Mouse (Mus musculus) CH12.LX (cell line): ENCODE data around the gene Cda. TPM values are rescaled to one million over a fixed set of nuclear protein-coding genes. Genes with fewer than 3 reads are reported as not detected.

ENCODE experiments used
- DNase-seq: peaks from one replicate; pipeline ENCODE4 v3.0.0-alpha.2; 2013; ENCODE audit errors: extremely low read depth
- H3K27ac ChIP-seq: 2 replicates; pipeline ENCODE4 v1.5.1; 2012; ENCODE audit warnings: low read depth, mild to moderate bottlenecking, control low read depth, moderate library complexity; ENCODE audit not compliant: insufficient read depth
- H3K27me3 ChIP-seq: replicated peaks from 2 replicates; pipeline ENCODE3; 2012; ENCODE audit warnings: inconsistent platforms
- H3K36me3 ChIP-seq, 2 experiments: replicated peaks in 1 of 2; 2 replicates each; pipeline versions ENCODE3 to v1.6.1; 2012; ENCODE audit warnings: inconsistent platforms in 1 of 2, low read length in 1 of 2, mild to moderate bottlenecking in 1 of 2, mixed read lengths in 1 of 2, moderate library complexity in 1 of 2; ENCODE audit not compliant: control insufficient read depth in 1 of 2, insufficient read depth in 1 of 2
- H3K4me1 ChIP-seq, 2 experiments: 2 replicates each; pipeline ENCODE4 v1.6.1; 2012; ENCODE audit warnings: inconsistent platforms in 1 of 2, moderate library complexity in 1 of 2; ENCODE audit not compliant: insufficient read depth in 2 of 2, control insufficient read depth in 1 of 2
- H3K4me2 ChIP-seq: 2 replicates; pipeline ENCODE4 v1.6.1; 2012; ENCODE audit warnings: low read depth, mild to moderate bottlenecking, control low read depth; ENCODE audit not compliant: poor library complexity, insufficient read depth, severe bottlenecking
- H3K4me3 ChIP-seq, 3 experiments: fragments of 150-350 bp in 1 of 3; sonication (generic) in 1 of 3; replicated peaks in 1 of 3; 2 replicates each; pipeline versions ENCODE3 to v1.5.1; 2011 to 2012; ENCODE audit warnings: low read depth in 2 of 3, low read length in 2 of 3, mild to moderate bottlenecking in 2 of 3, moderate library complexity in 2 of 3, control low read depth in 1 of 3, improper control_type of control experiment in 1 of 3, inconsistent platforms in 1 of 3, mixed read lengths in 1 of 3; ENCODE audit not compliant: poor library complexity in 1 of 3
- H3K79me2 ChIP-seq: replicated peaks from 2 replicates; pipeline ENCODE4 v1.6.1; 2012; ENCODE audit warnings: mild to moderate bottlenecking, moderate library complexity; ENCODE audit not compliant: control insufficient read depth, poor library complexity, insufficient read depth, severe bottlenecking; ENCODE audit errors: extremely low read depth
- H3K9ac ChIP-seq: 2 replicates; pipeline ENCODE4 v1.6.1; 2012; ENCODE audit warnings: low read depth, mild to moderate bottlenecking, control low read depth, moderate library complexity; ENCODE audit not compliant: insufficient read depth
- H3K9me3 ChIP-seq: replicated peaks from 2 replicates; pipeline ENCODE3; 2012; ENCODE audit warnings: low read length, inconsistent platforms, mixed read lengths
- CHD2 ChIP-seq: IDR thresholded peaks from 2 replicates; pipeline ENCODE4 v1.6.1; 2011; ENCODE audit warnings: low read length, improper control_type of control experiment
- E2F4 ChIP-seq: IDR thresholded peaks from 2 replicates; pipeline ENCODE4 v1.6.1; 2011; ENCODE audit warnings: low read depth, low read length, improper control_type of control experiment; ENCODE audit not compliant: insufficient replicate concordance
- EP300 ChIP-seq: IDR thresholded peaks from 2 replicates; pipeline ENCODE4 v1.6.1; 2011; ENCODE audit warnings: low read length, improper control_type of control experiment
- HCFC1 ChIP-seq: IDR thresholded peaks from 2 replicates; pipeline ENCODE4 v1.6.1; 2012; ENCODE audit warnings: low read depth, mild to moderate bottlenecking, inconsistent platforms, low read length, improper control_type of control experiment
- IRF4 ChIP-seq: IDR thresholded peaks from 2 replicates; pipeline ENCODE4 v1.6.1; 2014; ENCODE audit warnings: low read depth, mild to moderate bottlenecking, inconsistent platforms, low read length, improper control_type of control experiment
- JUND ChIP-seq: conservative IDR thresholded peaks from 2 replicates; pipeline ENCODE4 v1.6.1; 2011; ENCODE audit warnings: low read depth, low read length, improper control_type of control experiment
- KAT2A ChIP-seq: IDR thresholded peaks from 2 replicates; pipeline ENCODE4 v1.6.1; 2012; ENCODE audit warnings: low read length, improper control_type of control experiment, inconsistent platforms; ENCODE audit not compliant: insufficient replicate concordance
- MAFK ChIP-seq: IDR thresholded peaks from 2 replicates; pipeline ENCODE4 v1.6.1; 2011; ENCODE audit warnings: low read length, improper control_type of control experiment; ENCODE audit not compliant: insufficient replicate concordance
- MEF2A ChIP-seq: IDR thresholded peaks from 2 replicates; pipeline ENCODE4 v1.6.1; 2014; ENCODE audit warnings: low read depth, mild to moderate bottlenecking, inconsistent platforms, low read length, improper control_type of control experiment, borderline replicate concordance
- NELFE ChIP-seq: IDR thresholded peaks from 2 replicates; pipeline ENCODE4 v1.6.1; 2011; ENCODE audit warnings: low read depth, low read length, improper control_type of control experiment
- NRF1 ChIP-seq: IDR thresholded peaks from 2 replicates; pipeline ENCODE4 v1.6.1; 2014; ENCODE audit warnings: low read depth, mild to moderate bottlenecking, inconsistent platforms, low read length, improper control_type of control experiment, moderate library complexity
- POLR2AphosphoS2 ChIP-seq: IDR thresholded peaks from 2 replicates; pipeline ENCODE4 v1.6.1; 2011; ENCODE audit warnings: low read depth, low read length, improper control_type of control experiment
- SIN3A ChIP-seq: IDR thresholded peaks from 2 replicates; pipeline ENCODE4 v1.6.1; 2012; ENCODE audit warnings: low read length, improper control_type of control experiment, inconsistent platforms
- SMC3 ChIP-seq: IDR thresholded peaks from 2 replicates; pipeline ENCODE4 v1.6.1; 2011; ENCODE audit warnings: low read depth, low read length, improper control_type of control experiment
- TBP ChIP-seq: conservative IDR thresholded peaks from 2 replicates; pipeline ENCODE4 v1.6.1; 2011; ENCODE audit warnings: low read depth, low read length, improper control_type of control experiment
- TCF12 ChIP-seq: IDR thresholded peaks from 2 replicates; pipeline ENCODE4 v1.6.1; 2014; ENCODE audit warnings: low read depth, mild to moderate bottlenecking, inconsistent platforms, low read length, improper control_type of control experiment
- USF1 ChIP-seq: IDR thresholded peaks from 2 replicates; pipeline ENCODE4 v1.6.1; 2014; ENCODE audit warnings: low read depth, mild to moderate bottlenecking, inconsistent platforms, low read length, improper control_type of control experiment
- ZC3H11A ChIP-seq: IDR thresholded peaks from 2 replicates; pipeline ENCODE4 v1.6.1; 2012; ENCODE audit warnings: low read depth, mild to moderate bottlenecking, inconsistent platforms, low read length, improper control_type of control experiment
- ZMIZ1 ChIP-seq: IDR thresholded peaks from 2 replicates; pipeline ENCODE4 v1.6.1; 2012; ENCODE audit warnings: low read depth, mild to moderate bottlenecking, inconsistent platforms, low read length, improper control_type of control experiment
- dilution Hi-C: fragments of 300-500 bp; cut with MboI; formaldehyde crosslinking; loops from 2 replicates; pipeline ENCODE4 v1.14.3; 2020; ENCODE audit warnings: low sequenced_read_pairs; ENCODE audit not compliant: extremely low pct_unique_long_range_greater_than_20kb, extremely low pct_ligation_motif_present
- in situ Hi-C: fragments of 300-500 bp; cut with MboI; formaldehyde crosslinking; loops from 3 replicates; pipeline ENCODE4 v1.14.3; 2019; ENCODE audit warnings: low sequenced_read_pairs, low pct_ligation_motif_present, low pct_unique_long_range_greater_than_20kb, mixed read lengths
- polyA plus RNA-seq: library from polyadenylated mRNA; unstranded; fragments of >175 nt; gene quantifications from 2 replicates; pipeline ENCODE4 v1.2.1, GENCODE M21; 2012; ENCODE audit warnings: low read depth; ENCODE audit not compliant: insufficient read length
- total RNA-seq, 2 experiments: library from RNA; depleted of rRNA; stranded (reverse); fragments of 300-350 nt in 1 of 2; fragments of >200 nt in 1 of 2; gene quantifications; 2 replicates each; pipeline ENCODE4 v1.2.3; 2012 to 2014

Gene Cda
- total and polyA plus RNA-seq, 3 experiments = not detected

DNA sequence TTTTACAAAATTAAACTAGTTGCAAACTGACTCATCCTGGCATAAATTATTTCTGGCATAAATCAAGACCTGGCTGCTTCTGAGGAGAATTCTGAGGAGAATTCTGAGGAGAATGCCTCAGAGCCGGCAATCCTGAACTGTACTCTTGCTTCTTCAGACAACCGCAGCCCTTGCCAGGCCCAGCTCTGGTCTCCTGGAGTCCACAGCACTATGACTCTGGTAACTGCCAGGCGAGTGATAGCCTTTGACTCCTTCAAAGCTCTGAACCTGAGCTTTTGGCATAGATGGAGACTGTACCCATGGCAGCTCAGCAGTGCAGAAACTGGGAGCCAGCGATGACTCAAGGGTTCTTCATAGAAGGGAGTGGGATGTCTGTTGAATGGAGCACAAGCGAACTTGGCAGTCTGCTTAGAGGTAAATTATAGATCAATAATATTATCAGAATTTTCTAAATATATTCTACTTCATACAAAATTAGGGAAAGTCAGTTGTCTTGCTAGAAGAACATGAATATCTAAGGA lies 3.3 kb upstream of the Cda start:
- Histone ChIP-seq H3K9me3 (peaks cover 13% of the 10 kb centered on the region), H3K27ac (no peak overlapping the region), H3K4me1 (peaks cover 0 to 4% of the 10 kb centered on the region in 2 experiments; a peak in 1 of 4 replicates), H3K79me2 (no peaks in the 10 kb centered on the region), H3K9ac (no peak overlapping the region), H3K4me3 (no peak overlapping the region), H3K36me3 (no peaks in the 10 kb centered on the region), H3K4me2 (no peak overlapping the region), H3K27me3 (peaks cover 76% of the 10 kb centered on the region)
- DNase-seq = no peak
- in situ Hi-C loops (loop anchor here (10.0 kb wide), 1 partner anchor 46 kb away; the partner anchor contains the start of gene Pink1), dilution Hi-C loops (no loop called here)
- TF ChIP-seq IRF4 (no peak), JUND (no peak), TCF12 (no peak), NRF1 (no peak)

DNA sequence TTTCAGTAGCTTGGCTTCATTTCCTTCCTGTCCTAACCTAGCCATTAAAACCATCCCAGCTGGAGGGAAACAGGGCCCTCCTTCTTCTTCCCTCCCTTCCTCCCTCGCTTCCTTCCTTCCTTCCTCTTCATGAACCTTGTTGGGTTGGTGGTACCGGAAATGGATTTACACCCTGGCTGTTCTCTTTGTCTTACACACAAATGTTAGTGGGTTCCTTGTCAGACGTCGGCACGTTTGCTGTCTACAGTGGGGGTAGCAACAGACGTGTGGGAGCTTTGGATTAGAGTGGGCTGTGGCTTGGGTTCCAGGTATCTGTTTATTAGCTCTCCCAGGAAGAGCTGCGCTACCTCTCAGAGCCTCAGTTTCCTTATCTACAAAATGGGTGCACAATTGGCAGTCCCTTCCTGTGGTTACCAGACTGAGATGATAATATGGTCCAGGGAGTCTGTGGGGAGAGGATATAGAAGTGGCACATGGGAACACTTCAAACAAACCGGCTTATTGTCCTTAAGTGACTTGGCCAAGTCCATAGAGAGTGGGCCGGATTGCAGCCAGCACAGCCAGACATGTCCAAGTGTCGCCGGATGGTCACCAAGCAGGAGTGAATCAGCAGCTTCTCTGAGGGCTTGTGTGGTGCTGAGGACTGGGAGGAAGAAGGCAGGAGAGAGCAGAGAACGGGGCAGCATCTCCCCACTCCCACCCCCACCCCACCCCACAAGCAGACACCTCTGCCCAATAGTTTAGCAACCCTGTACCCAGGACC lies 887 bp upstream of the Cda start:
- in situ Hi-C loops = no loop called here
- Histone ChIP-seq H3K27me3 (peaks cover 80% of the 10 kb centered on the region), H3K36me3 (no peaks in the 10 kb centered on the region), H3K79me2 (no peaks in the 10 kb centered on the region), H3K9me3 (peaks cover 12% of the 10 kb centered on the region), H3K27ac (no peak overlapping the region), H3K9ac (no peak overlapping the region), H3K4me1 (peaks cover 0 to 4% of the 10 kb centered on the region in 2 experiments; a peak in 1 of 4 replicates), H3K4me3 (no peak overlapping the region), H3K4me2 (no peak overlapping the region)
- TF ChIP-seq SMC3 = no peak
- TF ChIP-seq E2F4 = no peak
- TF ChIP-seq USF1 = no peak
- TF ChIP-seq KAT2A = no peak
- TF ChIP-seq ZC3H11A = no peak
- TF ChIP-seq ZMIZ1 = no peak
- no peak for TF ChIP-seq EP300
- no peak for TF ChIP-seq NELFE
- TF ChIP-seq TBP = no peak
- no peak for TF ChIP-seq MEF2A
- TF ChIP-seq CHD2 = no peak
- no peak for TF ChIP-seq MAFK
- no peak for TF ChIP-seq HCFC1
- TF ChIP-seq POLR2AphosphoS2 = no peak
- TF ChIP-seq SIN3A = no peak
- dilution Hi-C loops = no loop called here
- no peak for DNase-seq
